Mouse (Mus musculus): ENCODE results near the gene Wfdc2.

The Wfdc2 gene

GRCm38 (mm10) chr2:164562391-164563188 lies at the start of gene Wfdc2:
Gene Wfdc2, plus strand, starts transcription at chr2:164562413.
- DNase-seq, result peak; percentile 70

- peak; percentile 57 for DNase-seq
These were observed 48.8 kb upstream of the Wfdc2 start for GRCm38 (mm10) chr2:164513389-164513788.

GRCm38 (mm10) chr2:164514916-164515315 lies 47.3 kb upstream of the Wfdc2 start:
- no peak for DNase-seq

DNA sequence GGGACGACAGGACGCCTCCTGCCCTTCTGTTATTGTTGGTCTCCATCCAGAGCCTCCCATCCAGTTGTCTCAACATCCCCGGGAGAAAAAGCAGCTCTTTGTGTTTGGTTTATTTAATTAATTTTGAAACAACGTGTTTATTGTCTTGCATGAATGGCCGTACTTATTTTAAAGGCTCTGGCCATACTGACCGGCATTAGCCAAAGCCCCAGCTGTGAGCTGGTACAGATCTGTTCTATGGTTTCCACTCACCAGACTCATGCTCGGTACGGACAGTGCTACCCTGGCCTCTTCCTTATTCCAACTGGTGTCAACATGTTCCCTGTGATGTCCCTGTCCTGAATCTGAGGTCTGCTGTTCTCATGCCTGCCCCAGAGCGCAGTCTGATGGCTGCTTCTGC lies 46.3 kb upstream of the Wfdc2 start:
- no peak for DNase-seq

DNA sequence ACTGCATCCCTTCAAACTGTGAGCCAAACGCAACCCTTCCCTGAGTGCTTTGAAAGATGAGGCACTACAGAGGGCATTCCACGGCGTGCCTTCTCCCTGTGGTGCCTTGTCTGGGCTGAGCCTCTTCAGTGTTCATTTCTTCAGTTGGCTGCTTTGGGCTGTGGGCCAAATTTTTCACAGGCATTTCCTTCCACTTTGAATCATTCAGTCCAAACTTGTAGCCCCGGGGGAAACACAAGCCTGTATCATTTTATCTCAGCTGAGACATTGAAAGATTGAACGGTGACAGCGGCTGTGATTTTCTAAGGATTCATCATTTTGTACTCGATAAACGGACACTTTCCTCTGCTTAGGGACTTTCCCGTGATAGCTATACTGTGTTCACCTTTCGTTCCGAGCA lies 45.6 kb upstream of the Wfdc2 start:
- no peak for DNase-seq

- peak; percentile 71 for DNase-seq
These were observed 44.6 kb upstream of the Wfdc2 start for GRCm38 (mm10) chr2:164517485-164518221.

DNA sequence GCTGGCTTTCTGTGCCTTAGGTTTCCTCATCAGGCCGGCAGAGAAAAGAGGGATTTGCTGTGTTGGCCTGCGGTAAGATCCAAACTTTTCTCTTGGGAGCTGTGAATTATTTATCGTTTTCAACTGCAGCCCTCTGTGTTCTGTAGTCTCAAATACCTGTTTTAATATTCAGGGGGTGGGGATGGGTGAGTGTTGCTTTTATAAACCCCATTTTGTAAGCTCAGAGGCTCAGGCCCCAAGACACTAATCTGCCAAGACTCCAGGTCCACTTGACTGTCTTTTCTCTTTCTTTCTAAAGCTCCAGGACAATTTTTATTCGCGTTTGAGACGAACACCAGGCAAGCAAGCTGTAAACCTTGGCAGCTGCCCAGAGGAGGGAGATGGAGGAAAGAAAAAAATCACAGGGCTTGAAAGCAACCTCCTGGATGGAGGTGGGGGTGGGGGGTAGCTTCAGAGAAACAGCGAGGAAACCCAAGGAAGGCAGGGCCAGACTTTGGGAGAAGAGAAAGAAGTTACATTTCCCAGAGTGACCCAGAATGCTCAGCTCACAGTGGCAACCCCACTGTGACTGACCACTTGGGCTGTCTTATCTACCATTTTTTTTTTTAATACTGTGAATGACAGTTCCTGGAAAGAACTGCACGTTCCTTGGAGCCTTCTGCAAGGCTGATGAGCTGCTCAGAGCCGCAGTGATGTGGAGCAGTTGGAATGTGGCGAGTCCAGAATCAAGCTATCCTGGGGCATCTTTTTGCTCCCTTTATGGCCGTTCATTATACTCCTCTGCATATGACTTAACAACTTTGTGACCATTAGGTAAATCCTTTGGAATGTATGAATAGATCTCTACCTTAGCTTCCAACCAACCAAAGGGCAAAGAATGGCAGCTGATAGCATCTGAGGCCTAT lies 43.7 kb upstream of the Wfdc2 start:
- peak; percentile 36 for DNase-seq

DNA sequence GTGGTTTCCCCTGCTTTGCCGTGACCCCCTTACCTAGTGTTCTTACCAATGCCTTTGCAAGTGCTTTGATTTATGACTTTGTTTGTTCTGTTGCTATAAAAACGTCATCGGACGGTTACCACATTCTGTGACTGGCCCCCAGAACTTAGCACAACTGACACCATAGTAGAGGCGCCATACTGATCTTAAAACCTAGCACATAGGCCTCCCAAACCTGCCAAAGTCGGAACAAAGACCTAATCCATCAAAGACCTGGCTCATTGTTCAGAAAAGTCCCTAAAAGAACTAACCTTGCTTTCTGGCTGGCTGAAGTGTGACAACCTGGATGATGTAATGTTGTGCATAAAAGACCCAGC lies 43.1 kb upstream of the Wfdc2 start:
- no peak for DNase-seq

DNA sequence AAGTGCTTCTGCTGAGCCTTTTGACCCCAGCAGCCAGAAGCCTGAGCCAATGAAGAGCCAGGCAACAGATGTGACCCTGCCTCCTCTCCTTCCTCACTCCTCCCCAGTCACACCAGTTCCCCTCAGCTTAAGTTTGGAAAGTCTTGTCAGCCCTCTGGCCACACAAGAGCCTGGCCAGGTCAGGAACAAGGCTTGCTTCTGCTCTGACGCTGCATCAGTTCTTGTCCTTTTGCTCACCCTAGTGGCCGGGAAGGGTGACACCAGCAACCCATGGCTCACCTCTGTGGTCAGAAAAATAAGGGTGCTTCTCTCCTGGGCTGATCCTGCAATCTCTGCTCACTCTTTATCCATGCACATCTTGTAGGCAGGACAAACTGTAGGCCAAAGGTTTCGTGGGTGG lies 41.4 kb upstream of the Wfdc2 start:
- DNase-seq, result peak; percentile 77

- no peak for DNase-seq
These were observed 40.4 kb upstream of the Wfdc2 start for GRCm38 (mm10) chr2:164521841-164522240.

GRCm38 (mm10) chr2:164522280-164522679 lies 39.9 kb upstream of the Wfdc2 start:
- no peak for DNase-seq

DNA sequence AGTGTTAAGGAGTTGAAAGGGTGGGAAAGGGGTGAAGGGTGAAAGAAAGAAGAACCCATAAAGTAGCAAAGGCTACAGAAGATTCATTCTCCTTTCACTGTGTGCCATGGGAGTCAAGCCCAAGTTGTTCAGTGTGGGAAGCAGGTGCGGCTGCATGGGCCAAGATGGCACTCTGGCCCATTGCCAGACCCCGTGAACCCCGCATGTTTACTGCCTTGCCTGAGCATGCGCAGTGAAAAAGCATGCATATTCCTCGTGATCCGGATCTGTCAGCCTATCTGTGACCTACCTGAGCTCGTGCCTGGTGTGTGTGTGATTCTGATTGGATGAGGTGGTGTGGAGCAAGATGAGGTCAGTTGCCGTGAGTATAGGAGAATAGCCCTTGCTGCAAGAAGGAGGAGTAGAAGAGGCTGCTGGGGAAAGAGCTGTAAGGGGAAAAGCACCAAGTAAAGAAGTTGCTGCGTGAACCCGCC lies 38.9 kb upstream of the Wfdc2 start:
- DNase-seq, result no peak

GRCm38 (mm10) chr2:164528557-164528956 lies 33.7 kb upstream of the Wfdc2 start:
- no peak for DNase-seq

- peak; percentile 89 for DNase-seq
These were observed 31.0 kb upstream of the Wfdc2 start for GRCm38 (mm10) chr2:164531169-164531568.

DNA sequence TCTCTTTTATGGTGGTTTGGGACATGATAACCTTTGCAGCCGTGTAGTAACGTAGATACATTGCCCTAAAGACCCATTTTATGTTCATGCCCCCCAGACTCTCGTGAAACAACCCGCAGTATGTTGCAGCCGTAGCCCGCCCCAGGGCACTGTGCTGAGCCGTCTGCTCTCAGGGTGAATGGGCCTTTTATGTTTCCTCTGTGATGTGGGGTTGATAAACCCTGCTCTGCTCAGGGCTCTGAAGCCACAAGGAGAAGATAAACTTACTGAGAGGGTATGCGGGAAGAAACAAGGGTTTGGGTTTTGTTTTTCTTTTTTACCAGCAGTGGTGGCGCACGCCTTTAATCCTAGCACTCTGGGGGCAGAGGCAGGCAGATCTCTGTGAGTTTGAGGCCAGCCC lies 27.9 kb upstream of the Wfdc2 start:
- DNase-seq, result no peak

DNA sequence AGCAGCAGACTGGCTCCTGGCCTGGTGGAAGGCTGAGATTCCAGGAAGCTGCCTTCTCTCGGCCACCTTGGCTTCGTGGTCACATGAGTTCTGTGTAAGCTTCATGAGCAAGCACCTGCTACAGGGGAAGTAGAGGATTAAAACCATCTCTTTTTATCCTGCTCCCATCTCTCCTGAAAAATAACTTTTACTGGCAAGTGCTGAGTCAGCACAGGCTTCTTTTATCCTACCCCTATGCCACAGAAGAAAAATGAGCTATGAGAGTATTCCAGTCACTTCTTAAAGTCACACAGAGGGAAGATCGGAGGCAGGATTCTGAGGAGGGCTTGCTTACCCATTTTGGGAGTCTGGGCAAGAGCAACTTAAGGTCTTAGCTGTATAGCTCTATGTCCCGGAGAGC lies 25.2 kb upstream of the Wfdc2 start:
- DNase-seq, result no peak

DNA sequence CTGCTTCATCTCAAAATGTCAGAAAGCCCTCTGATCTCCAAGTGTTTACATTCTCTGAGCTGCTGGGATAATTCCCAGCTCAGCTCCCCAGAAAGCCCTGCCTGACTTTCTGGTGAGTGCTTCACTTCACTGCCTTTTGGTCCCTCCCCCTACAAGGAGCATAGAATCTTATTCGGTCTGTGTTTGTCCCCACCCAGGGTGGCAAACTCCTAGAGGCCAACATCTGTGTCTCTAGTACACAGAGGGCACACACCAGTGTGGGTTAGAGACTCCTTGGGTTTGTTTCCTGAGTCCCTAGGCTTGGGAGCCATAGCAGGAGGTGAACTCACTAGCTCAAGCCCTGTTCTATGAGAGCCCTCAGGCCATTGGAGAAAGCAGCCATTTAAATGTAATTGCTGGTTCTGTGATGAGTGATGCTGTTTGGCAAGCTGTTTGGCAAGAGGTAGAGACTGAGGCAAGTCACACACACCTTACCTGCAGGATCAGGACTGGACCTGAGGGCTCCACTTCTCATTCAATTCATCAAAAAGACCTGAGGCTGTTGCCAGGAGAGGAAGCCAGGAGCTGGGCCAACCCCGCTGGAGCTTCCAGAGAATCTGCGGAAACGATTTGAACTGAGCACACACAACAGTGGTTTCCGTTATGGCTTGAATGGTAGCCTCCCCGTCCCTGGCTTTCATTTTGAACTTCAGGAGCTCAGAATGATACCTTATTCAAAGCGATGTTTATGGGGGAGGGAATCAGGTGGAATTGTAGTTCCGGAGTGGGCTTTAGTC lies 21.4 kb upstream of the Wfdc2 start:
- no peak for DNase-seq

DNA sequence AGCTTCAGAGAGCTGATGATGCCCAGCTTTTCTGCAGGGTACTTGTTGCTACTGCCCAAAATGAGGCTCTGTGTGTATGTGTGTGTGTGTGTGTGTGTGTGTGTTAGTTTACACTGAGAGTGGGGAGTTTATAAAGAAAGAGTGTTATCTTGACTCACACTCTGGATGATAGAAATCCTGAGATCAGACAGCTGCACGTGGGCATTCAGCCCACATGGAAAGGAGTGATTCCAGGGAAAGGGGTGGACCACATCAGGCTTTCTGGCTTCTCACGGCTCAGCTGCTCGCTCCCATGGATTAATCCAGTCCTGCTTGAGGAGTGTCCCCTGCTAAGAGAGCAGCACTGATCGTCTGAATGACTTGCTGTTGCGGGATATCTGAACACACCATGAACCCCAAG lies 20.1 kb upstream of the Wfdc2 start:
- no peak for DNase-seq

DNA sequence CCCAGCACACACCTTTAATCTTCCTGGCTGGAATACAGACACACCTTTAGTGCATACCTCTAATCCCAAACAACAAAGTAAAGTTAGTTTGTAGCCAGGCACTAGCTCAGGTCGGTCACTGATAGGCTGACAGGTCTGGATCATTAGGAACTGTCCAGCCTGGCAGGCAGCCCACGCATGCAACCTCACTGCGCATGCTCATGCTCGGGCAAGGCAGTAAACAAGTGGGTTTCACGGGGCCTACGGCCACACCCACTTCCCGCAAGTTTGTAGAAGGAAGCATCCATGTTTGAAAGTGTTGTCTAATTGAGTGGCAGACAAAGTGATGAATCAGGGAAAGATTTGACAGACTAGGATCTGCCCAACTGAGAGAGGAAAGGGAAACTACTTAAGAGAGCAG lies 19.6 kb upstream of the Wfdc2 start:
- no peak for DNase-seq

GRCm38 (mm10) chr2:164543745-164544144 lies 18.5 kb upstream of the Wfdc2 start:
- peak; percentile 32 for DNase-seq

DNA sequence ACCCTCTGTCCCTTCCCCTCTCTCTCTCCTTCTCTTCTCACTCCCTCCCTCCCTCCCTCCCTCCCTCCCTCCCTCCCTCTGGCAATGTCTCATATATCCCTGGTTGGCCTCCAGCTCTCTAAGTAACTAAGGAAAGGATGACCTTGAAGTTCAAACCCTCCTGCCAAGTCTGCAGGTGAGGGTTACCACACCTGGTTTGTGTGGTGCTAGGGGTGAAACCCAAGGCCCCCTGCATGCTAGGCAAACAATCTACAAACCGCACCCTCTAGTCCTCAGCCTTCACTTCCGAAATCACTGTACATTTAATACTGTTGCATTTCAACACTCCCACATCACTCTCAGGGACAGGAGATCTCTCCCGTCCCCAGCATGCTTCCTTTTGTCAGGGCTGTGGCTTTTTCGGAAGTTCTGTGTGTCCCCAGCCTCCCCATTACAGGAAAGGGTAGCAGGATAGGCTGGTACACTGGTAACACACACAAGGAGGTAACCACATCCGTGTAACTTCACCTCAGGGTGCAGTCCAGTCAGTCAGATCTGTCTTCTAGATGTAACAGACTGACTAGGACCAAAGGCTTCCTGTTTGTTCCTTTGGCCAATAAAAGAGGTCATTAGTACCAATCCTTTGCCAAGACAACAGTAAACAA lies 17.6 kb upstream of the Wfdc2 start:
- DNase-seq, result no peak

DNA sequence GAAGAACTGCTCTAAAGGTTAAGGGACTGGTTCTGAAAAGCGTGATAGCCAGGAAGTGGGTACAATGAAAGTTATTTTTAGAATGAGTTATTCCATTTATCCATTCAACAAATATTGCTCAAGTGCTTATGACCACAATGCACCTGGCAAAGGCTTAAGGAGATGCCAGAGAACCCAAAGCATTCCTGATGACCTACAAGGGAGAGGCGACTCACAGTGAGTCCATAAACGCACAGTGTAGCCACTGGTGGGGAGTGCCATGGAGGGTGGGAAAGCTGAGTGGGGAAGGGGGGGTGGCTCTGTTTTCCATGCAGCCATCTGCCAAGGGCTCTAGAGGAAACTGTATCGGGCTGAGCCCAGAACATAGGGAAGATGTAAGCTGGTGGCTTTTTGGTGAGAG lies 12.9 kb upstream of the Wfdc2 start:
- no peak for DNase-seq

Measured in kidney, postnatal 10 days (tissue).